Mouse (Mus musculus): Measurements from ENCODE around the gene Ano7.

Gene Ano7

GRCm38 (mm10) chr1:93373665-93374064 lies at the start of gene Ano7:
Gene Ano7 (plus strand): TSS chr1:93373930.
- no peak for DNase-seq (ENCODE audit: low read depth, low spot score)

GRCm38 (mm10) chr1:93323973-93324372 lies 49.8 kb upstream of the Ano7 start:
- DNase-seq (ENCODE audit: low read depth, low spot score) = no peak

GRCm38 (mm10) chr1:93326446-93326845 lies 47.3 kb upstream of the Ano7 start:
- DNase-seq (ENCODE audit: low read depth, low spot score) = no peak

DNA sequence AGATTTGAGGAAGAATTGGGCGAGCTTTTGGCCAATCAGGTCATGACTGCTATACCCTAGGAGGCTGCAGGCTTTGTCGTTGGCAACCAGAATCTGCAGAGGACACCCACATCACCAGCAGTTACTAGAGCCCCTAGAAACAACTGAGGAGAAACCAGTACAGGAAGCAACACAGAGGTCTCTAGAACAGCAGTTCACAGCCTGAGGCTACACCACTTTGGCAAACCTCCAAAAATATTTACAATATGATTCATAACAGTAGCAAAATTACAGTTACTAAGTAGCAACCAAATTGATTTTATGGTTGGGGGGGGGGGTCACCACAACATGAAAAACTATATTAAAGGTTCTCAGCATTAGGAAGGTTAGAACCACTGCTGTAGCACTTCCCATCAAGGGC lies 39.1 kb upstream of the Ano7 start:
- no peak for DNase-seq (ENCODE audit: low read depth, low spot score)

- DNase-seq (ENCODE audit: low read depth, low spot score) = peak; percentile 93
Observed at GRCm38 (mm10) chr1:93342648-93343503, 30.9 kb upstream of the Ano7 start, which contains the start of the genes Ppp1r7 and Pask. Gene Ppp1r7 (plus strand): TSS chr1:93342854. Gene Pask (minus strand): TSS chr1:93343482.

- DNase-seq (ENCODE audit: low read depth, low spot score) = peak; percentile 91
Observed at GRCm38 (mm10) chr1:93343504-93344047, 30.2 kb upstream of the Ano7 start.

DNA sequence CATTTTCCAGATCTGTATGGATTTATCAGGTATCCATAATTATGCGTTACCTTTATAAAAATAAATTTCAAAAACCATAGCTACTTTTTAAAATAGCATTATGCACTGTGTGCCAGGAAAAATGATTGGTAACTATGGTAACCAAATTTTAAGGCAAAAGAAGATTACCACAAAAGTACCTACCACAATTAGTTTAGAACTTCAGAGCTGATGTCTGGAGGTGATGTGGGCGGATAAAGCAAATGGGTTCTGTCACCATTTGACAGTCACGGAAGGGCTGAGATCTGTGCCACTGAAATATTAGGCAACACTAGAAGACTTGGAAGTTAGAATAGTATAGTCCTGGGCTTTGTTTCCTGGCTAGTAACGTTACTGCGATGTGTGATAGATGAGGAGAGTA lies 26.6 kb upstream of the Ano7 start:
- no peak for DNase-seq (ENCODE audit: low read depth, low spot score)

DNA sequence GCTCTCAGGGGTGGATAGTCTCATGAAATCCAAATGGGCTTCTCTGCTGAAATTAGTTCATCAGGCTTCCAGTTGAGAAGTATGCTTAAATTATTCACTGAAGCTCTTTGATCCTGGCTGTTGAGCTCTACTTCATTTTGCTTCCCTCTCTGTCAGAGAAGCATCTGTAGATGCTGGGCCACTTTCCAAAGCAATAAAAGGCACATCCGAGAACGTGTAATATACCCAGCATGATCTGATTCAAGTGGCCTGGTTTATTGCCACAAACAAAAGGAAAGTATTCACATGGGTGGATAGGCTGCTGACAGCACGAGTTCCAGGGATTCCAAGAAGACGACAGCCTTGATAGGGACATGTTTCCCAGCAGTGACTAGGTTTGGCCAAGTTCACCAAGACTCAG lies 24.0 kb upstream of the Ano7 start:
- no peak for DNase-seq (ENCODE audit: low read depth, low spot score)

DNA sequence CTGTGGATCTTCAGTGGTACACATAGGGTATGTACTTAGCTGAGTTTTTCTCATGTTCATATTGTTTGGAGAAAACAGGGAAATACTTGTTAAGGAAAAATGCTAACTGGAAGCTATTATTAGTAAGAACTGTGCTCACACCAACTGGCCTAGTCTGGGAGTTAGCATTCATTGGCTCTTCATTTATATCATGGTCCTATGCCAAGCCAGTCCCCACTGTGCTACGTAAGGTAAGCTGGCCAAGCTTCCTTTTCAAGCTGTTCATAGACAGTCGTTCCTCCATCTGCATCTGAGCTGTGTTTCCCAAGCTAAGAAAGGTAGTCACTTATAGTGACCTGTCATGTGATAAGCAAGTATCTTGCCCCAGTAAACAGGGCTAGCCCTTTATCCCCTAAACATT lies 21.0 kb upstream of the Ano7 start:
- no peak for DNase-seq (ENCODE audit: low read depth, low spot score)

GRCm38 (mm10) chr1:93362661-93363060 lies 11.1 kb upstream of the Ano7 start:
- DNase-seq (ENCODE audit: low read depth, low spot score) = no peak

DNA sequence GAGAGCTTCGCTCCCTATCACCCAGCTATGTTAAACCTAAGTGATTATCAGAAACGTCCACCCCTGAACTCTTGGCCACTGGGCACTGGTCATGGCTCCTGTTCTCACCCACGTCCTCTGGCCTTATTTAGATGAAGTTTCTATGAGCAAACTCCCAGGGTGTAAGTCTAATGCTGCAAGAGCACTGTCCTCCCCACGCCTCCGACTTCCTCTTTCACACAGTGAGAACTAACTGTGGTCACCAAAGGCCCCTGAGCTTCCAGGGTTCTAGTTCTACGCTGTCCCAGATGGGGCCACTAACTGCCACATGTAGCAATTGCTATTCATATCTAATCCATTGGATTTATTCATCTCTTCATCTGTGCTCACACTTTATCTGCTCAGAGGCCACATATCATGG lies 8.1 kb upstream of the Ano7 start:
- no peak for DNase-seq (ENCODE audit: low read depth, low spot score)

- no peak for DNase-seq (ENCODE audit: low read depth, low spot score)
Observed at GRCm38 (mm10) chr1:93377307-93377706, 3.6 kb downstream of the Ano7 start.

GRCm38 (mm10) chr1:93379117-93379516 lies 5.4 kb downstream of the Ano7 start:
- DNase-seq (ENCODE audit: low read depth, low spot score) = no peak

GRCm38 (mm10) chr1:93387198-93387597 lies 13.5 kb downstream of the Ano7 start:
- no peak for DNase-seq (ENCODE audit: low read depth, low spot score)

- no peak for DNase-seq (ENCODE audit: low read depth, low spot score)
Observed at GRCm38 (mm10) chr1:93388906-93389305, 15.2 kb downstream of the Ano7 start.

DNA sequence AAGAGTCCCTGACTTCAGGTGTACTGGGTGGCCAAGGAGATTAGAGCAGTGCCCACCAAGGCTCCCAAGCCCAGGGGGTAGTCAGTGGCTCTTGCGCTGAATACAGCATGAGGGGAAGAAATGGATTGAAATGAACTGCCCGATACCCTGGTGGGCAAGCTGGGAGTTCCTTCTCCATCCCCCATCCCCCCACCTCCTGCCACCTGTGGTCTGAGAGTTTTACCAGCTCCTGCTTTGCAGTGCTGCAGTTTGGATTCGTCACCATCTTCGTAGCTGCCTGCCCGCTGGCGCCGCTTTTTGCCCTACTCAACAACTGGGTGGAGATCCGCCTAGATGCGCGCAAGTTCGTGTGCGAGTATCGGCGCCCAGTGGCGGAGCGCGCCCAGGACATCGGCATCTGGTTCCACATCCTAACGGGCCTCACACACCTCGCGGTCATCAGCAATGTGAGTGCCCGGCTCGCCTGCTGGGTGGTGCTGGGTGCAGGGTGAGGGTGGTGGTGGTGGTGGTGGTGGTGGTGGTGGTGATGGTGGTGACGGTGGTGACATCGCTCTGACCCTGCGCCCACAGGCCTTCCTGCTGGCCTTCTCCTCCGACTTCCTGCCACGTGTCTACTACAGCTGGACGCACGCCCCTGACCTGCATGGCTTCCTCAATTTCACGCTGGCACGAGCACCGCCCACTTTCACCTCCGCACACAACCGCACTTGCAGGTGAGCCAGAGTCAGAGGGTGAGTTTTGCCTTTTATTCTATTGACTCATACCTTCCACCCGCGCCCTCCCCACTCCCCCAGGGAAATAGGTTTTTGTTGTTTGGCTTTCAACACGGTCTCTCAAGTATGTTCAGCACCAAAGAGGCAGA lies 27.7 kb downstream of the Ano7 start:
- DNase-seq (ENCODE audit: low read depth, low spot score) = no peak

DNA sequence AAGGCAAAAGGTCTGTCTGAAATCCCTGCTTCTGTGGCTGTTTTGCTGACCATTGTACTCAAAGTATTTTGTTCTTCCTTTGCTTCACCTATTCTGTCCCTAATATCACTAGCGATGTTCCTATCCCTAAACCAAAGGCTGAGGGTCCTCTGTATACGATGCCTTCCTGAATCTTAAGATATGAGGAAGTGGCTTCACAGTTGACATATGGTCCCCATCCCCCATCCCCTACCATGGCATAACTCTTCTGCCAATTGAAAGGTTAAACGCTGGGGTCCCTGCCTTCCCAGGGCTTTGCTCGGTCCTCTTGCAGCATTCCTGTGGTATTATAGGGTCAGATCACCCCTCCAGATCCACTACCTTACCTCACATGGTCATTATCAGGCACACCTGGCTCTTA lies 29.7 kb downstream of the Ano7 start:
- DNase-seq (ENCODE audit: low read depth, low spot score) = no peak

GRCm38 (mm10) chr1:93432087-93432486 lies 58.4 kb downstream of the Ano7 start:
- DNase-seq (ENCODE audit: low read depth, low spot score) = no peak

DNA sequence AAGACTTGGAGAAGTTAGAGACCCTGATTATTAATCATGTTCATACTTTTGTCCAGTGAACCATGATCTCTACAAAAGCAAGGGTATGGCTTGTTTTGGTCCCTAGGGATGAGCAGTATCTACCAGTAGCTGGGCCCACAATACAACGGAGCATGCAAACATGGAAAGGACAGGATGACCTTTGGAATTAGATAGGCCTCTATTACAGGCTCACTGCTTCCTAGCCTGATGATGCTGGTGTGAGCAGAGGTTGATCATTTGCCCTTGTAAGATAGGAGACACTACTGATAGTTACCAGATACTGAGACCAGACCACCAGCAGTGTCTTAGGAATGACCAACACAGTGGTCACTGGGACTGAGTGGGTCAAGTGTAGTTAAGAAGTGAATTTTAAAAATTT lies 65.6 kb downstream of the Ano7 start:
- no peak for DNase-seq (ENCODE audit: low read depth, low spot score)

DNA sequence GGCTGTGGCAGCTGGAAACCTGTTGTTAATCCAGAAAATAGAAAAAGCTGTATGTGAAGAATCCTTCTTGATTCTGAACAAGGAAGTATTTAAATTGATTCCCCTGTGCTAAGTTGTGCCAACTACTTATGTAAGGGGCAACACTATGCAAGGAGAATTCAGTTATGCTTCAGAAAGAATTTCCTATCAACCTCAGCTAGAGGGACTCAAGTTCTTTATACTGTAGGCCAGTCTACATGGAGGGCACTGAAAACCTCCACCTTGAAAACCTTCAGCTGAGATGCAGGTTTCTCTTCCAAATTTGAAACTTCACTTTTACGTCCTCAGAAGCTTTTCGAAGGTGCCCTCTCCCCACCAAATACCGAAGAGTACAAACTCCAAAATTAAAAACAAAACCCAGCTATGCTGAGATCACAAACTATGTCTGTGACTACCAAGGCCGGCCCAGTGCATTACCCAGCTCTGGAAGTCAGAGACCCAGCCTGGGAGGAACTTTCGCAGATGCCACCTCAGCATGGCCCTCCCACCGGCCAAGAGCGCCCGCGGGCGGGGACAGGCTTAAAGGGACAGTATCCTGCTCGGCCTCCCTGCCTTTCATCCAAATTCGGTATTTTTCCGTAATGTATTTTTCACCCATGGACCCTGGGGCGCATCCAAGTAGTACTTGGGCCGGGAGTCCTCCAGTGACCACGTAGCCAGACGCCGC lies 70.8 kb downstream of the Ano7 start:
- peak; percentile 74 for DNase-seq (ENCODE audit: low read depth, low spot score)

DNA sequence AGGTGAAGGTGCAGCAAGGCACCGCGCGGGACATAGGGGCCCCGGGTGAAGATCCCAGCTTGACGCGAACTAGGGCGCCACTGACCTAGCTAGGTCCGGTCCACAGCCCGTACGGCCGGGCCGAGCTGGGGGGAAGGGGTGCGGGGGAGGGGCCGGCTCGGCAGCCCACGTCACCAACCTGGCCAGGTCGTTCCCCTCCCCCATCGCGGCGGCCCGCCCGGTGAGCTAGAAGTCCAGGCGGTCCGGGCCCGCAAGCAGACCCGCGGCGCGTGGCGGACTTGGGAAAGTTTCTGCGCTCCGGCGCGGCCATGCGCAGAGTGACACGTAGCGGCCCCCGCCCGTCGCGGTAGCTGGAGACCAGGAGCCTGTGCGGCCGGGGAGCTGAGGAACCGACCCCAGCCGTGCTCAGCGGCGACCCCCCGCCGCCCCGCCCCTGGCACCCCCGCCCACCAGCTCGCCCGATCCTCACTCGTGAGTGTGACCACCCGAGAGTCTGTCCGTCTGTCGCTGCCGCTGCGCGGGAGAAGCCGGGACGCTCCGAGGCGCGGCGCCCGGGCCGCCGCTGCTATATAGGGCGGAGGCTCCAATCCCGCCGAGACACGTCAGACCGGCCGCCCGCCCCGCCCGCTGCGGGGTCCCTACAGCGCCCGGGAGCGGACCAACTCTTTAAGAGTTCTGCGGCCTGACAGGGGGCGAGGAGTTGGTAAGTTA lies 71.5 kb downstream of the Ano7 start:
- peak; percentile 65 for DNase-seq (ENCODE audit: low read depth, low spot score)
